Mouse (Mus musculus) neutrophil, adult 65 days (primary cell): ENCODE results near the gene Nat8f5. TPM values are rescaled to one million over a fixed set of nuclear protein-coding genes. Genes with fewer than 3 reads are reported as not detected.

ENCODE experiments used
- total RNA-seq: library from RNA; stranded (reverse); gene quantifications from 2 replicates; pipeline ENCODE4 v1.2.4, GENCODE M21; 2023

The Nat8f5 gene
- not detected in 2 replicates for total RNA-seq

DNA sequence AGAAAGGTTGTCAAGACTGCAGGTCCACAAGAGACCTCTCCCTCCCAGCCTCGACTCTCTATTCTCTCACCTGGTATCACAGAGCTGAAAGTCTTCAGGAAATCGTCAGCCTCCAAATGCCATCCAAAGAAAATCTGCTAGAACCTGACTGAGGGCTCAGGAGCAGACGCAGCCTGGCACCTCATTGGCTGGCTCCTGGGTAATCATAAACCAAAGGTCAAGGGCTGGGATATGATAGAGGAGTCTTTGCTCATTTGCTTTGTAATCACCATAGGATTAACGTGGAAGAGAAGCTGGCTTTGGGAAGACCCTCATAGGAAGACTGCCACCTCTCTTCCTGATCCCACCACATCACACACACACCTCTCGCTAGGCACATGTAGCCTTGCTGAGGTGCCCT lies at the start of gene Nat8f5, which contains the start of gene Nat8f6:
Gene Nat8f5 (minus strand): TSS at position 136 of the 400 bp plus-strand sequence.
Gene Nat8f6 (minus strand): TSS at position 118 of the 400 bp plus-strand sequence.

DNA sequence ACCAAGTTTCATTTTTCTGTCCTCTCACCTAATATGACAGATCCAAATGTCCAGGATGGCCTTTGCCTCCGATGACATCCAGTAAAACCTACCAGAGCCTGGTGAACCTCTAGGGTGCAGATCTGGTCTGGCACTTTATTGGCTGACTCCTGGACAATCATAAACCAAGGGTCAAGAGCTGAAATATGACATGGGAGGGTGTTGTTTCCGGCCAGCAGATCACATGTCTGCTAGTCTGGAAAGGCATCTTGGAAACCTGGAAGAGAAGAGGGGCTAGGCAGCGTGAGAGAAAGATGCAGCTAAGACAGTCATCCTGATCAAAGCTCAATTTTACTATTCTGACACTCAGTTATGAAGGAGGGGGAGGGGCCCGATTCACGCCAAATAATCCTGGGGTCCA lies 48.2 kb upstream of the Nat8f5 start, which contains the start of gene Nat8f2:
Gene Nat8f2 (minus strand): TSS at position 153 of the 400 bp plus-strand sequence.

DNA sequence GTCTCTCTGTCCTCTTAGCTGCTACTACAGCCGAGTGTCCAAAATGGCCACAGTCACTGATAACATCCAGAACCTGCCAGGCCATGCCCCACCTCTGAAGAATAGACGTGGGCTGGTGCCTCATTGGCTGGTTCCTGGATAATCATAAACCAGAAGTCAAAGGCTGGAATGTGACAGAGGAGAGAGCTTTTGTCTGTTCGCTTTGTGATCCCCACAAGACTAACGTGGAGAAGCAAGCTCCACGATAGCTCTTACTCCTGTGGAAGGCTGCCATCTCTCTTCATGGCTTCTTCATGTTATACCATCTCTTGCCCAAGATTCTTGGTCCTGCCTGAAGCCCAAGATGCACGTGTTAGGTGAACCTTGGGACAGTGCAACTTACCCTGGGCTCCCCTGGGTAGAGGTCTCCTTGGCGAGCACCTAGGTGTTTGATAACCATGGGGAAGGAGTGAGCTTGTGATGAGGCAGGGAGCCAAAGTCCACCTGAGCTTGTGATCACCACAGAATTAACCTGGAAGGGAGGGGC lies 11.1 kb upstream of the Nat8f5 start, which contains the start of gene Nat8:
Gene Nat8 (minus strand): TSS at position 287 of the 526 bp plus-strand sequence.

Other genes starting within 250 kb of the Nat8f5 start
- 6.1 and 8.6 TPM in 2 replicates for gene Alms1, start 233.4 kb downstream of the Nat8f5 start, total RNA-seq
- not detected in 2 replicates for gene Nat8f7, start 107.8 kb downstream of the Nat8f5 start, total RNA-seq
- gene Nat8f3, start 55.2 kb downstream of the Nat8f5 start, total RNA-seq: not detected in 2 replicates
- not detected in 2 replicates for gene Nat8f6, start within 50 bp of the Nat8f5 start, total RNA-seq
- not detected in 2 replicates for gene Nat8, start 11.1 kb upstream of the Nat8f5 start, total RNA-seq
- not detected in 2 replicates for gene Nat8f2, start 48.2 kb upstream of the Nat8f5 start, total RNA-seq
- gene Nat8f4, start 83.9 kb upstream of the Nat8f5 start, total RNA-seq: 0.32 and 0.59 TPM in 2 replicates
- gene Tprkb, start 90.9 kb upstream of the Nat8f5 start, total RNA-seq: 6.8 TPM in 2 replicates
- 0.93 and 1.7 TPM in 2 replicates for gene Nat8f1, start 94.7 kb upstream of the Nat8f5 start, total RNA-seq
- 148 and 168 TPM in 2 replicates for gene Dusp11, start 140.7 kb upstream of the Nat8f5 start, total RNA-seq
- gene Figla, start 195.2 kb upstream of the Nat8f5 start, total RNA-seq: not detected in 2 replicates
- gene Add2, start 207.7 kb upstream of the Nat8f5 start, total RNA-seq: 1.2 and 2.7 TPM in 2 replicates